Mouse (Mus musculus) kidney, adult 2 months (tissue): ENCODE results near the gene Pank3. TPM values are rescaled to one million over a fixed set of nuclear protein-coding genes. Genes with fewer than 3 reads are reported as not detected.
A peak's percentile ranks its signal among the peaks of the same experiment; 100 is the strongest.

Experiments used
- DNase-seq: peaks from one replicate; pipeline ENCODE4 v3.0.0; 2021
- H3K27ac ChIP-seq: fragments of 200-500 bp; 2 replicates; pipeline ENCODE4 v1.5.1; 2012; ENCODE audit warnings: low read depth, low read length, control low read depth, inconsistent platforms; ENCODE audit not compliant: insufficient read depth
- H3K27me3 ChIP-seq: fragments of 200-500 bp; replicated peaks from 2 replicates; pipeline ENCODE4 v1.6.1; 2012; ENCODE audit warnings: mild to moderate bottlenecking, moderate library complexity, low read length, inconsistent platforms; ENCODE audit not compliant: control insufficient read depth, insufficient read depth
- H3K36me3 ChIP-seq: fragments of 200-500 bp; 2 replicates; pipeline ENCODE4 v1.6.1; 2012; ENCODE audit warnings: mild to moderate bottlenecking, moderate library complexity, low read length, inconsistent platforms; ENCODE audit not compliant: control insufficient read depth, insufficient read depth
- H3K4me1 ChIP-seq: fragments of 200-500 bp; 2 replicates; pipeline ENCODE4 v1.6.1; 2011; ENCODE audit warnings: low read length; ENCODE audit not compliant: control insufficient read depth, insufficient read depth
- H3K4me3 ChIP-seq: fragments of 200-500 bp; 2 replicates; pipeline ENCODE4 v1.5.1; 2011; ENCODE audit warnings: mild to moderate bottlenecking, low read depth, low read length, control low read depth; ENCODE audit not compliant: insufficient read depth
- CTCF ChIP-seq: fragments of 200-500 bp; conservative IDR thresholded peaks from 2 replicates; pipeline ENCODE4 v1.5.1; 2011; ENCODE audit warnings: low read depth, mild to moderate bottlenecking, control low read depth, low read length, moderate library complexity, mixed read lengths; ENCODE audit not compliant: insufficient read depth, insufficient read length
- POLR2A ChIP-seq: fragments of 200-500 bp; IDR thresholded peaks from one replicate; pipeline ENCODE4 v1.6.1; 2011; ENCODE audit warnings: low read depth, low read length, control low read depth
- WGBS: fragments of 180-500 bp; shearing (Covaris S2); methylation state at CpG from one replicate; pipeline ENCODE4 v1.1.7; 2018; 5-methylcytosine and 5-hydroxymethylcytosine counted together
- polyA plus RNA-seq: library from polyadenylated mRNA; depleted of rRNA; stranded (reverse); fragments of >200 nt; gene quantifications from 2 replicates; pipeline ENCODE4 v1.2.3, GENCODE M21; 2012

Pank3 gene
- polyA plus RNA-seq, 1 experiment = 10.4 TPM

DNA sequence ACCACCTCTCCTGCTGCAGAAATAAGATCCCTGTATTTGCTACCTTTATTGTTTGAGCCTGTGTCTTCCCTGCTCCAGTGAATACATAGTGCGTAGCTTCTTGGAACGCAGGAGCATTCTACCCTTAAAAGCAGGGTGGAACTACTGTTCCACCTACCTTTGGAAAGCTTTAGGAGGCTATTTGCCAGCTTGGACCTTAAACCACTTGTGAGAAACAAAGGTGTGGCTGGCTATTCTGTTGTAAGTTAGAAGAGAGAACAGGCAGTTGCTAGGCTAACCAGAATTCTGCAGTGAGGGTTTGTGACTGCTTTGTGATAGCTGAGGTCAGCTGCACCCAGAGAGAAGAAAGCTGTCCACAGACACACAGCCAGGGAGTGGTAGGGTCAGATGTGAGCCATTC lies 32.0 kb upstream of the Pank3 start:
- H3K36me3 ChIP-seq = no peaks in the 10 kb centered on the region
- 92% methylated on average over 2 of the region's 2 CpGs for WGBS
- DNase-seq = no peak

DNA sequence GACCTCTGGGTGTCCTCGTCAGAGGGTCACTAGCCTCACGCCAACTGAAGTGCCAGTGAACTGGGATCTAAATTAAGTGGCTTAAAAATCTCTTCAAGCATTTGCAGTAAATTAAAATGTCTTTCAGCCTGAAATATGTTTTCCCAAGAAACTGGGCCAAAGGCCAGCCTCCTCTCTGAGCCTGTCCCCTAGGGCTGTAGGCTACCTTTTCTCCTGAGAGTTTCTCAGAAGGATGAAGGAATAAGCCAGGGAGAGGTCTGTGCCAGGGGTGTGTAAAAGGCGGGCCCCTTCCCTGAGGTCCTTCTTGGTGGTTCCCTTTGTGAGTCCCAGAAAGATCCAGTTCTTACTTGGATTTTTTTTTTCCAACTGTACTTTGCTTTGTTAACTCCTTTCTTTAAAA lies 31.2 kb upstream of the Pank3 start:
- Histone ChIP-seq H3K4me3 (no peak overlapping the region), H3K36me3 (no peaks in the 10 kb centered on the region), H3K27me3 (no peaks in the 10 kb centered on the region)

More for the DNA sequence above, 32.0 kb upstream of the Pank3 start:
- no peak overlapping the region for H3K4me3 ChIP-seq
- TF ChIP-seq POLR2A (no peak), CTCF (no peak)
- H3K4me1 ChIP-seq = no peaks in the 10 kb centered on the region
- no peak overlapping the region for H3K27ac ChIP-seq
- no peaks in the 10 kb centered on the region for H3K27me3 ChIP-seq

DNA sequence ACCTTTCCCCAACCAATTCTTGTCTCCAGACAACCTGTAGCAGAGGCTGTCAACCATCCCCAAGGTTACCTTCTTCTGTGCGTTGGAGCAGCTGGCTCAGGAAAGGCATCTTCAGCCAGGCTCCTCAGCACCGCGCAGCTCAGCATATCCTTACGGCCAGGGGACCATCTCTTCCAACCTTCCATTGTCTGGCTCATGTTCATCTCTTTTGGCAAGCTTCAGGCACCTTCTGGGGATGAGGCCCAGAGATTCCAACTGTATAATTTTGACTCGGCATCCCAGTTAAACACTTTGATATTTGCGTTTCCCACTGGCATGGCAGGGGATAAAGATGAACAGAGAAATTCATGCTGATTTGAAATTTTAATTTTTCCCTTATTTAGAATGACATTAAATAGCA lies 25.7 kb upstream of the Pank3 start:
- 95% methylated on average over 6 of the region's 6 CpGs for WGBS
- no peak overlapping the region for H3K4me3 ChIP-seq
- no peak for DNase-seq
- TF ChIP-seq CTCF = no peak
- no peak for TF ChIP-seq POLR2A
- no peaks in the 10 kb centered on the region for H3K4me1 ChIP-seq
- no peak overlapping the region for H3K27ac ChIP-seq
- H3K27me3 ChIP-seq = no peaks in the 10 kb centered on the region
- no peaks in the 10 kb centered on the region for H3K36me3 ChIP-seq

More for the DNA sequence above, 31.2 kb upstream of the Pank3 start:
- H3K27ac ChIP-seq = no peak overlapping the region
- TF ChIP-seq POLR2A (no peak), CTCF (no peak)
- no peaks in the 10 kb centered on the region for H3K4me1 ChIP-seq
- peak; percentile 7 for DNase-seq
- 72% methylated on average over 3 of the region's 3 CpGs for WGBS

DNA sequence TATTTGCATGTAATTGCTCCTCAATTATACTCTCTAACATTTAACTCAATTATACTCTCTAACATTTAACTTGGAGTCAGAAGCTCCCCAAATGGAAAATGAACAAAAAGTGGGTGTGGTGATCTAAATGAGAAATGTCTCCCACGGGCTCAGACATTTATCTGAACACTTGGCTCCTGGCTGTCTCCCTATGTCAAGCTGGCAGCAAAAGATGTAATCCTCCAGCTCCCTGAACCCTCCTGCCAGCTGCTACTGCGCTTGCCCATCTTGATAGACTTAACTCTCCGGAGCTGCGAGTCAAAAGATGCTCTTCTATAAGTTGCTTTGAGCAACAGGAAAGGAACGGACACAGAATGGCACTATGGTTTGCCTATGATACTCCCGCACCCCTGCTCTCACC lies 24.7 kb upstream of the Pank3 start:
- no peak for DNase-seq
- no peaks in the 10 kb centered on the region for H3K27me3 ChIP-seq
- H3K27ac ChIP-seq = no peak overlapping the region
- H3K4me3 ChIP-seq = no peak overlapping the region
- no peaks in the 10 kb centered on the region for H3K36me3 ChIP-seq
- TF ChIP-seq CTCF (no peak), POLR2A (no peak)
- 89% methylated on average over 6 of the region's 6 CpGs for WGBS
- H3K4me1 ChIP-seq = no peaks in the 10 kb centered on the region

DNA sequence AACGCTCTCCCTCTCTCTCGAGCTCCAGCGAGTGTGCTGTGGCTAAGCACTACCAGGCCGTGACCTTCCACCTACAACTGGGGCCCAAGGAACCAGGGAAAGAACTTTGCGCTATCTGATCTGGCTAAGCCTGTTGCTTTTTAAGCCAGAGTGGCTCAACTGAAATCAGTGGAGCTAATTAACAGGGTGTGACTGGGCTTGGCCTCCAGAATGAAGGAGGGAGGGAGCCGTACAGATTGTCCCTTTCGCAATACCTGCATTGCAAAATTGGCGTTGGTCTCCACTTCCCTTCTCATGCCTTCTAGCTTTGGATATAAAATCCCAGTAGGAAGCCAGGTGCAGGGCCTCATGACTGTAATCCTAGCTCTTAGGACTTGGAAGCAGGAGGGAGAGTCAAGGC lies 18.7 kb upstream of the Pank3 start:
- no peaks in the 10 kb centered on the region for H3K27me3 ChIP-seq
- 0 out of 2 replicates have a peak overlapping the region, but pooled peaks have one; percentile 18 for H3K27ac ChIP-seq
- WGBS = 42% methylated on average over 8 of the region's 8 CpGs
- no peak overlapping the region for H3K4me3 ChIP-seq
- H3K36me3 ChIP-seq = no peaks in the 10 kb centered on the region
- TF ChIP-seq CTCF = no peak
- no peak for TF ChIP-seq POLR2A
- H3K4me1 ChIP-seq = peaks cover 9% of the 10 kb centered on the region; the same call in 1 of the 2 replicates
- DNase-seq = peak; percentile 80

DNA sequence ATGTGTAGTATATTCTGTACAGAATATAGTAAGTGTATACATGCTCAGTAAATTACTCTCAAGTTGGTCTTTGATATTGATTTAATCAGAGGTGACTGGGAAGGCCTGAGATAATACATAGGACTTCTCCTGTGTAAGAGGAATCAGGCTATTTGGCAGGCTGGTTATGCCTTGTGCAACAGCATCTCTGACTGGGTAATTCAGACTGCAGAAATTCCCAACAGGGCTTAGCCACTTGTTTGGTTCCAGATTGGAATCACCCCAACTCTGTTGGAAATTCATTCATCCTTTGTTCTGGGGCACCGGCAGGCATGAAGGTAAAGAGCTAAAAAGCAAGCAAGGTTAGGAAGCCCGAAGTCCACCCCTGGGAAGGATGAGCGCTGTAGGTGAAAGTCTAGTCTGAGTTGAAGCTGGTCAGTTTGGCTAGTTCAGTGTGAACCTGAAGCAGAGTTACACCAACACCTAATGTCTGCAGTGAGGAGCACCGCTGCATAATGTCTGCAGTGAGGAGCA lies 14.3 kb upstream of the Pank3 start:
- no peak for DNase-seq
- 83% methylated on average over 4 of the region's 4 CpGs for WGBS
- peaks cover 8% of the 10 kb centered on the region; the same call in 1 of the 2 replicates for H3K4me1 ChIP-seq
- no peaks in the 10 kb centered on the region for H3K27me3 ChIP-seq
- H3K27ac ChIP-seq = no peak overlapping the region
- TF ChIP-seq POLR2A = no peak
- no peak overlapping the region for H3K4me3 ChIP-seq
- H3K36me3 ChIP-seq = no peaks in the 10 kb centered on the region

DNA sequence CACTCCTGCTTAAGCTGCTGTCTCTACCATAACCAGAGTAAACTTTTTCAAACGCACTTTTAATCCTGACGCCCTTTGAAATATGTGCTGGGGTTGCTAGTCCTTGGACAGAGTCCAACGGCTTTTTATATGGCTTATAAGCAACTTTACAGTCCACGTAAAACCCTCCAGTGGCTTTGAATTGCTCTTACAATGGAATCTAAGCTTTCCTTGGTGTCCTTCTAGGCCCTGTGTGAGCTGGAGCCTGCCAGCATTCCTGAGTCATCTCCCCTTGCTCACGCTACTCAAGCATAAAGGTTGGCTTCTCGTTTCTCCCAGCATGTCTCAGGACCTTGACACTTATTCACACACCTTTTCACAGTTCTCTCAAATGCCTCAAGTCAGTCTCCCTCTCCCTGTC lies 13.7 kb upstream of the Pank3 start:
- Histone ChIP-seq H3K4me1 (peaks cover 6% of the 10 kb centered on the region; the same call in 1 of the 2 replicates), H3K4me3 (no peak overlapping the region), H3K27ac (no peak overlapping the region), H3K27me3 (no peaks in the 10 kb centered on the region), H3K36me3 (no peaks in the 10 kb centered on the region)
- TF ChIP-seq POLR2A (no peak), CTCF (no peak)
- 19% methylated on average over 6 of the region's 6 CpGs for WGBS
- no peak for DNase-seq
